Mouse (Mus musculus) E14TG2a.4 (cell line): Measurements from ENCODE around the gene Scube2.

ENCODE experiments used
- CTCF ChIP-seq: conservative IDR thresholded peaks from 2 replicates; pipeline ENCODE4 v1.5.1; 2014; ENCODE audit warnings: low read length
- NANOG ChIP-seq: IDR thresholded peaks from 2 replicates; pipeline ENCODE4 v1.6.1; 2014; ENCODE audit warnings: borderline replicate concordance, low read length, mixed read lengths
- POU5F1 ChIP-seq: IDR thresholded peaks from 2 replicates; pipeline ENCODE4 v1.6.1; 2014; ENCODE audit warnings: low read length, borderline replicate concordance

DNA sequence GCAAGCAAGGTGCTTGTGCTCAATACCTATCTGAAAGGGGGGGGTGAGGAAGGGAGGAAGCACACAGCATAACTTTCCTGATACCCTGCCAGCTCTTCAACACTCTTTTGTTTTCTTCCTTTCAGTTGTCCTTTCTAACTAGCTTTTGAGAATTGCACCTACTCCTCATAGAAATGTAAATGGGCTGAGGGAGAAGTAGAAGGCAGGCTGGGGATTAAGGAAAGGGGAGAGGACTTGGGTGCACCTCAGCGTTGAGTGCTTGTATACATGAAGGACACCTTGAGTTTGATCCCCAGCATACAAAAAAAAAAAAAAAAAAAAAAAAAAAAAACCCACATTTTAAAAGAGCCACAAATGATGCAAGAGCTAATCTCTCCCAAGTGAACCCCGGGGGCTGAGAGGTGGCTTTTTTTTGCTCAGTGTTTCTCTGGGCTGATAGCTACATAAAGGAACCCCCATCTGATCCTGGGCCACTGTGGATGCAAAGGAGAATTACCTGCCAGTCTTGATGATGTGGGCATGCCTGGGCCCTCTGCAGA is 16.2 kb upstream of the Scube2 start:
- TF ChIP-seq CTCF (no peak), POU5F1 (no peak), NANOG (no peak)
